Mouse (Mus musculus) testis, adult 2 months (tissue): Measurements from ENCODE around the gene Lgals12.

ENCODE experiments used
- CTCF ChIP-seq: fragments of 200-500 bp; IDR thresholded peaks from 2 replicates; pipeline ENCODE4 v1.5.1; 2012; ENCODE audit warnings: low read depth, mild to moderate bottlenecking, inconsistent platforms, low read length, moderate library complexity; ENCODE audit not compliant: control insufficient read depth, insufficient read depth, insufficient replicate concordance
- POLR2A ChIP-seq: fragments of 200-500 bp; IDR thresholded peaks from 2 replicates; pipeline ENCODE4 v1.6.1; 2012; ENCODE audit warnings: low read depth, mild to moderate bottlenecking, inconsistent platforms, low read length, moderate library complexity; ENCODE audit not compliant: control insufficient read depth

GRCm38 (mm10) chr19:7607690-7608201, 753 bp upstream of the Lgals12 start:
- TF ChIP-seq POLR2A (no peak), CTCF (no peak)
